Mouse (Mus musculus) embryonic facial prominence, embryonic 14.5 days (tissue): ENCODE results near the gene Aida. TPM values are rescaled to one million over a fixed set of nuclear protein-coding genes. Genes with fewer than 3 reads are reported as not detected.
"Not testable (repeated sequence)": the region's sequence is repeated elsewhere in the genome, so short reads cannot be mapped to it uniquely, and the experiment has no call there.

Experiments used
- ATAC-seq: fragments of 200-750 bp; cut with Nextera tagmentation; 2 replicates; pipeline ENCODE4 v1.8.0; 2017; ENCODE audit warnings: low read depth, moderate number of reproducible peaks, moderate TSS enrichment
- DNase-seq: peaks from one replicate; pipeline ENCODE4 v3.0.0-alpha.2; 2015; ENCODE audit warnings: low spot score
- H3K27ac ChIP-seq: fragments of 300-500 bp; sonication (generic); replicated peaks from 2 replicates; pipeline ENCODE4 v1.5.1; 2014; ENCODE audit warnings: low read depth, mild to moderate bottlenecking, low read length, moderate library complexity
- H3K27me3 ChIP-seq: fragments of 300-500 bp; sonication (generic); replicated peaks from 2 replicates; pipeline ENCODE4 v1.6.1; 2014; ENCODE audit warnings: low read length; ENCODE audit not compliant: control insufficient read depth, insufficient read depth
- H3K36me3 ChIP-seq: fragments of 300-500 bp; sonication (generic); 2 replicates; pipeline ENCODE4 v1.6.1; 2014; ENCODE audit warnings: low read length, mixed read lengths; ENCODE audit not compliant: control insufficient read depth, insufficient read depth
- H3K4me1 ChIP-seq: fragments of 300-500 bp; sonication (generic); 2 replicates; pipeline ENCODE4 v1.6.1; 2014; ENCODE audit warnings: antibody characterized with exemption, low read length; ENCODE audit not compliant: control insufficient read depth, insufficient read depth
- H3K4me2 ChIP-seq: fragments of 300-500 bp; sonication (generic); 2 replicates; pipeline ENCODE4 v1.6.1; 2014; ENCODE audit warnings: low read depth, mild to moderate bottlenecking, low read length, moderate library complexity, mixed read lengths
- H3K4me3 ChIP-seq: fragments of 300-500 bp; sonication (generic); 2 replicates; pipeline ENCODE4 v1.5.1; 2014; ENCODE audit warnings: low read depth, mild to moderate bottlenecking, low read length
- H3K9ac ChIP-seq: fragments of 300-500 bp; sonication (generic); 2 replicates; pipeline ENCODE4 v1.6.1; 2014; ENCODE audit warnings: low read depth, mild to moderate bottlenecking, low read length, moderate library complexity, mixed read lengths
- H3K9me3 ChIP-seq: fragments of 300-500 bp; sonication (generic); 2 replicates; pipeline ENCODE4 v1.6.1; 2016; ENCODE audit warnings: low read length; ENCODE audit not compliant: control insufficient read depth
- WGBS: fragments of 180-500 bp; shearing (Covaris S2); extraction: QIAGEN DNeasy Blood & Tissue Kit; methylation state at CpG from one replicate; pipeline ENCODE4 v1.1.7; 2014; 5-methylcytosine and 5-hydroxymethylcytosine counted together
- polyA plus RNA-seq: library from polyadenylated mRNA; unstranded; fragments of >200 nt; fragmentation: Nextera tagmentation; extraction: Ambion mirVana; gene quantifications from 2 replicates; pipeline ENCODE4 v1.2.1, GENCODE M21; 2014

Aida gene
- polyA plus RNA-seq, 1 experiment from 2014 or later, result 35.5 TPM

DNA sequence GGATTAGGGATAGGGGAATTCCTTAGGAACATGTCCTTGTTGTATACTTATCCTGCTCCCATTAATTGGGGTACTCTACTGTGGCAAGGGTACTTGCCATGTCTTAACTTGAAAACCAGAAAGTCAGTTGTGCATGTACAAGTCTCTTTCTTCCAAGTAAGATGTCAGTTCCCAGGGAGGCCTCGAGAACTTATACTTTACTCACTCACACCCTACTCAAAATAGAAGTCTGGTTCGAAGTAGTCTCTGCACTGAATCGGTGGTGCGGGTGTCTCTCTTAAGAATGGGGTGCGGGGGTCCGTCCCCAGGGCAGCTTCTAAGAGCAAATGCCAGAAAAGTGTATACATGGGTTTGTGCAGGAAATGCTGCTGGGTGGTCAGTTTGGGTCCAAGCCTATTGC, 2.8 kb downstream of the Aida start:
- no peak overlapping the region for H3K4me2 ChIP-seq
- H3K27ac ChIP-seq, result no peak overlapping the region
- no peaks in the 10 kb centered on the region for H3K36me3 ChIP-seq
- H3K4me1 ChIP-seq, result no peaks in the 10 kb centered on the region
- WGBS, result 85% methylated on average over 6 of the region's 6 CpGs
- DNase-seq (peak; percentile 95), ATAC-seq (no peak)
- H3K9me3 ChIP-seq, result no peaks in the 10 kb centered on the region
- no peaks in the 10 kb centered on the region for H3K27me3 ChIP-seq
- H3K9ac ChIP-seq, result no peak overlapping the region
- H3K4me3 ChIP-seq, result no peak overlapping the region

DNA sequence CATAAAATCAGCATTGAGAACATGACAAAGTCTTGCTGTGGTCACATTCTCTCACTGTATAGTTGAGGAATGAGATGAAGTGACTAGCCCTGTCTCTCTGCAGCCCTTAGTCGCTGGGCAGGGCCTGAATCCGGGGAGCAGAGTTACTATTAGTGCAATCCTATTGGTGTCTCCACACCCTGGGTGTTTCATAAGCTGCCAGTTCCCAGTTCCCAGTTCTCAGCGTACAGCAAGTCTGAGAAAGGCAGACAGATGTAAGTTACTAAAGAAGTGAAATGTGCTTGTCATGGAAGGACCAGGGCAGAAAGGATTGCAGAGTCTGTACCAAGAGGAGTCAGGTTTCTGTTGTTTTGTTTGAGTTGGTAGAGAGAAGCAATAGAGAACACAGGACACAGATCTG, 11.2 kb downstream of the Aida start:
- H3K27me3 ChIP-seq, result no peaks in the 10 kb centered on the region
- no peak overlapping the region for H3K9ac ChIP-seq
- H3K4me2 ChIP-seq, result no peak overlapping the region
- no peaks in the 10 kb centered on the region for H3K4me1 ChIP-seq
- no peaks in the 10 kb centered on the region for H3K9me3 ChIP-seq
- peak; percentile 44; the same call in 1 of the 2 replicates for ATAC-seq
- H3K27ac ChIP-seq, result peak overlapping the region; percentile 33; the same call in 1 of the 2 replicates
- H3K4me3 ChIP-seq, result no peak overlapping the region
- peaks cover 41% of the 10 kb centered on the region for H3K36me3 ChIP-seq
- 74% methylated on average over 3 of the region's 3 CpGs for WGBS
- peak; percentile 31 for DNase-seq

DNA sequence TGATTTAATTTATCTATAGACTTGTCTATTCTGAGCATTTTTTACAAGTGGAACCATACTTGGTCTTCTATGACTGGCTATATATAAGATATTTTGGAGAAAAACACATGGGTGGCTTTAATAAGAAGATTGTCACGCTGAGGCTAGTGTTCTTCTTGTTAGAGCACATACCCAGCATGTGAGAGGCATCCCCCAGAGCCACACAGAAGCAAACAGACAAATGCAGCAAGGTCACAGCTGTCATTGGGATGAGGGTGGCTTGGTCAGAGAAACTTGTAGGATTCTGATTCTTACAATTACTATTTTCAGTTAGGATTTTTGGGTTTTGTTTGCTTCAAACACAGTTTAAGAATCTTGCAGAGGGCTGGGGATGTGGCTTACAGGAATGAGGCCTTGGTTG, 12.1 kb downstream of the Aida start:
- Histone ChIP-seq H3K27me3 (no peaks in the 10 kb centered on the region), H3K9ac (no peak overlapping the region), H3K4me2 (no peak overlapping the region), H3K27ac (no peak overlapping the region), H3K4me1 (no peaks in the 10 kb centered on the region), H3K4me3 (no peak overlapping the region), H3K36me3 (peaks cover 50% of the 10 kb centered on the region), H3K9me3 (no peaks in the 10 kb centered on the region)
- WGBS, result 74% methylated on average over 1 of the region's 1 CpGs
- ATAC-seq (no peak), DNase-seq (no peak)

DNA sequence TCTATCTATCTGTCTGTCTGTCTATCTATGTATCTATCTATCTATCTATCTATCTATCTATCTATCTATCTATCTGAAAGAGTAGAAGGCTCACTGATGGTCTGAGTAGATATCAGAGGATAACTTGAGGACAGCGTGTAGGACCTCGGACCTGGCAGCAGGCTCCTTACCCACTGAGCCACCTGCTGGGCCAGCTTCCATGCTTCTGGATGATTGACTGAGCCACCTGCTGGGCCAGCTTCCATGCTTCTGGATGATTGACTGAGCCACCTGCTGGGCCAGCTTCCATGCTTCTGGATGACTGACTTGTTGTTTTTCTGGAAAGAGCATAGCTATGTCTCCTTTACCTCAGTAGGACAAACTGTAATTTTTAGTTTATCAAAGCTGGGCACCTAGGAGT, 13.2 kb downstream of the Aida start:
- H3K27me3 ChIP-seq, H3K27ac ChIP-seq, H3K4me3 ChIP-seq, H3K4me1 ChIP-seq, H3K9me3 ChIP-seq, H3K4me2 ChIP-seq, H3K9ac ChIP-seq: not testable (repeated sequence)
- ATAC-seq (peak; percentile 53; the same call in 1 of the 2 replicates), DNase-seq (peak; percentile 14)
- H3K36me3 ChIP-seq, result peaks cover 59% of the 10 kb centered on the region
- WGBS, result 66% methylated on average over 2 of the region's 2 CpGs

DNA sequence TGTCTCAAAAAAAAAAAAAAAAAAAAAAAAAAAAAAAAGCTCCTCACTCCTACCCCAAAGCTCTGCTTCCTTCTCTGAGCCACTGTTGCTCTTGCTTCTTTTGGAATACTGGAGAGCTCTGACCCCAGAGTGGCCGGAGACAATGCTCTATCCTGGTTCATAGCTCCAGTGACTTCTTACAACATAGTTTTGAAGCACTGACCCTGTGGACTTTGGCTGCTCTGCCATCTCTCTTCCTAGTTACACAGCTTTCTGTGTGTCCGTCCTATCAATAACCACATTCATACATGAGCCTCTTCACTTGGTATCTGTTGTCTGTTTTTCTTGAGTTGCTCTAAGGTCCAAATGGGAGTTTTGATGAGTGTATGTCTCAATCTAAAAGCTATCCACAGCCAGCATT, 15.7 kb downstream of the Aida start:
- no peak overlapping the region for H3K27ac ChIP-seq
- no peak for DNase-seq
- 97% methylated on average over 2 of the region's 2 CpGs for WGBS

DNA sequence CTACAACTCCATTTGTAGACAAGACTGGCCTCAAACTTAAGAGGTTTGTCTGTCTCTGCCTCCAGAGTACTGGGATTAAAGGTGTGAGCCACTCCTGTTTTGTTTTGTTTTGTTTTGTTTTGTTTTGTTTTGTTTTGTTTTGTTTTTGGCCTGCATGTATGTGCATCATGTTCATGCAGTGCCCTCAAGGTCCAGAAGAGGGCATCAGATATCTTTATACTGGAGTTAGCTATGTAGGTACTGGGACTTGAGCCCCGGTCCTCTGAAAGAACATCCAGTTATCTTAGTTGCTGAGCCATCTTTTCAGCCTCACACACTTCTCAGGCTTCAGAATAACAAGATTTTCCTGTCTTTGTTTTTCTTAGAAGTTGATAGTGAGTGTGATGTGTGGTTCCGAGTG, 19.4 kb downstream of the Aida start:
- H3K4me1 ChIP-seq, result no peaks in the 10 kb centered on the region
- no peaks in the 10 kb centered on the region for H3K27me3 ChIP-seq
- DNase-seq, result no peak
- H3K9ac ChIP-seq, result no peak overlapping the region
- no peak overlapping the region for H3K4me2 ChIP-seq
- 87% methylated on average over 2 of the region's 2 CpGs for WGBS
- ATAC-seq, result no peak
- H3K4me3 ChIP-seq, result no peak overlapping the region
- H3K36me3 ChIP-seq, result peaks cover 84% of the 10 kb centered on the region
- no peak overlapping the region for H3K27ac ChIP-seq
- H3K9me3 ChIP-seq, result no peaks in the 10 kb centered on the region

More for the DNA sequence above, 15.7 kb downstream of the Aida start:
- Histone ChIP-seq H3K36me3 (peaks cover 71% of the 10 kb centered on the region), H3K27me3 (no peaks in the 10 kb centered on the region), H3K9ac (no peak overlapping the region), H3K4me1 (no peaks in the 10 kb centered on the region), H3K4me3 (no peak overlapping the region), H3K4me2 (no peak overlapping the region), H3K9me3 (no peaks in the 10 kb centered on the region)
- no peak for ATAC-seq

DNA sequence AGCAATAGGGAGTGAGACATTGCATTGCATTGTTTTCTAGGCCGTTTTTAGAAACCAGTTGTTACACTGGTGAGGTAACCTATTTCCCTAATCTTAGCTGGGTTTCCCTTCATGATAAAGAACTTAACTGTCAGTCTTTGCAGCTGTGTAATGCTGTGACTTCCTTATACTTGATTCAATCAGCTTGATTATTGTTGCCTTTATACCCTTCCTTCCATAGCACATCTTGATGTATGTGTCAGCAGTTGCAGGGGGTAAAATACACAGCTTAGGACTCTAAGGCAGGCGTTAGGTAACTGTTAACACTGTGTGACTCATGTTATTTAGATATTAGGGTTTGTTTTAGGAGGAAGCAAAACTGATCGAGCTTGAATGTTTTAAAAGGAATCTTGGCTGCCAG, 24.3 kb downstream of the Aida start:
- peaks cover 89% of the 10 kb centered on the region for H3K36me3 ChIP-seq

DNA sequence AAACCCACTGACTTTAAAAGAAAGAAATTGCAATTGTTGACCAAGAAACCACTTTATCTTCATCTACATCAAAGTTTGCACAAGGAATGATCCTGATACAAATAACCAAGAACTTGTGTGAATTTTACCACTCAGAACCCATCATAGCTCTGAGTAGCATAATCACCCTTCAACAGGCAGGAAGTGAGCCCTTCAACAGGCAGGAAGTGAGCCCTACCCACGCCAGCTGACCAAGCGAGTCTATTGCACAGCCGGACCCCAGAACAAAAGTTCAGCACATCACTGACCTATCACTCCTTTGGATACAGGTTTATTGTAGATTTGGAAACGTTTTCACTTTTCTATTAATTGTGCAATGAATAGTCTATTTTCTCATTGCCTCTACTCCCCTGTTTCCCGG, 26.1 kb downstream of the Aida start:
- not testable (repeated sequence) for H3K4me2 ChIP-seq, H3K9me3 ChIP-seq, H3K9ac ChIP-seq, H3K4me3 ChIP-seq, ATAC-seq, H3K27me3 ChIP-seq, H3K27ac ChIP-seq, DNase-seq, H3K4me1 ChIP-seq
- WGBS, result 90% methylated on average over 5 of the region's 5 CpGs
- peaks cover 88% of the 10 kb centered on the region for H3K36me3 ChIP-seq

More for the DNA sequence above, 24.3 kb downstream of the Aida start:
- DNase-seq (no peak), ATAC-seq (no peak)
- Histone ChIP-seq H3K9ac (no peak overlapping the region), H3K9me3 (peaks cover 3% of the 10 kb centered on the region; the same call in 1 of the 2 replicates), H3K4me1 (no peaks in the 10 kb centered on the region), H3K27me3 (no peaks in the 10 kb centered on the region), H3K27ac (no peak overlapping the region), H3K4me3 (no peak overlapping the region), H3K4me2 (no peak overlapping the region)
- WGBS, result 80% methylated on average over 3 of the region's 3 CpGs

DNA sequence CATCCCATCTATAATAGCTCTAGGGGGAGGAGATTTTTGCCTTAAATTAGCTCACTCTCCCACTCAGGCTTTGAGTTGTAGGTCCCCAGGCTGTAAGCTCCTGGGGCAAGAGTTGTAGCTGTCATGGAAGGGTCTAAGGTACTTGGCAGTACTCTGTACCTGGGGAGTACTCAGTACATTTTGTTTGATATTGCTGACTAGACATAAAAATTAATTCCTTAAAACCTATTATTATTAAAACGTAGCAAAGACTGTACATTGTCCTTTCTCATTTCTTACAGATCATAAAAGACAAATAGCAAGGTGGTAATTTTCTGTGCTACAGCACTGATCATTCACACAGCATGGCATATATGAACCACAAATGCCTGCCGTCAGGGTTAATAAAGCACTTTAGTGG, 27.5 kb downstream of the Aida start:
- Histone ChIP-seq H3K27me3 (no peaks in the 10 kb centered on the region), H3K9me3 (peaks cover 3% of the 10 kb centered on the region; the same call in 1 of the 2 replicates), H3K36me3 (peaks cover 90% of the 10 kb centered on the region), H3K4me1 (no peaks in the 10 kb centered on the region), H3K27ac (no peak overlapping the region), H3K4me3 (no peak overlapping the region), H3K4me2 (no peak overlapping the region), H3K9ac (no peak overlapping the region)
- WGBS, result 94% methylated on average over 2 of the region's 2 CpGs
- ATAC-seq (no peak), DNase-seq (no peak)
